8 mouse cellular contexts compared by ENCODE assay signal in genomic region chr14:103694295-103694694, GRCm38 (mm10). TPM values are rescaled to one million over a fixed set of nuclear protein-coding genes. Genes with fewer than 3 reads are reported as not detected.
DNase-seq lines count a peak whose midpoint lies in the region; ATAC-seq and TF ChIP-seq lines count a peak whose summit lies in the region.

No protein-coding gene starts in this region.

- peak; percentile 60 for ATAC-seq in forebrain, postnatal 0 days
- ATAC-seq in monocyte, adult 5-6 weeks (replicated peaks; ENCODE audit: insufficient number of reproducible peaks, low FRiP score, low TSS enrichment, poor library complexity, severe bottlenecking), result 0 out of 2 replicates have a peak, but pooled peaks have one; percentile 40

- H3K4me3 ChIP-seq in forebrain, postnatal 0 days (ENCODE audit: low read depth, low read length), result no peak overlapping the region

- H3K36me3 ChIP-seq in forebrain, postnatal 0 days (ENCODE audit: insufficient read depth), result peaks cover 32% of the 10 kb centered on the region

- no peaks in the 10 kb centered on the region for H3K4me1 ChIP-seq in forebrain, postnatal 0 days (ENCODE audit: insufficient read depth)

- 0 out of 2 replicates have a peak overlapping the region, but pooled peaks have one; percentile 21 for H3K27ac ChIP-seq in forebrain, postnatal 0 days (ENCODE audit: low read depth, low read length)

- 26% methylated on average over 1 of the region's 1 CpGs for whole genome bisulfite sequencing in forebrain, postnatal 0 days

- no peaks in the 10 kb centered on the region for H3K27me3 ChIP-seq in forebrain, postnatal 0 days (ENCODE audit: insufficient read depth, low read length)

- no peak overlapping the region for H3K9ac ChIP-seq in forebrain, postnatal 0 days

- no peaks in the 10 kb centered on the region for H3K9me3 ChIP-seq in forebrain, postnatal 0 days (ENCODE audit: low read length)

- TF ChIP-seq CTCF in forebrain, postnatal 0 days (IDR thresholded peaks at IDR 0.05; ENCODE audit: low read depth), result peak; percentile 93

- H3K4me2 ChIP-seq in forebrain, postnatal 0 days (ENCODE audit: low read depth), result no peak overlapping the region

- DNase-seq in left cerebral cortex, adult 18-20 months (ENCODE audit: low spot score in 2 of 2), result peak; percentile 59 to 63
- DNase-seq in left cerebral cortex, adult 11 months (ENCODE audit: low spot score), result no peak
- peak; percentile 11 for DNase-seq in MEL-GATA-1-ER (ENCODE audit: extremely low read depth, low read depth)
- peak; percentile 58 for DNase-seq in cerebellum, adult 11 months
- peak; percentile 85 for DNase-seq in forebrain, postnatal 0 days
- peak; percentile 62 to 72 for DNase-seq in layer of hippocampus, postnatal 14 days (ENCODE audit: low spot score in 2 of 2)
- peak; percentile 65 for DNase-seq in thymus, postnatal 4 days

RNA-seq across cellular contexts. Expression of gene Slain1, which starts 44.3 kb away (rescaled TPM):
- 10 to 100 TPM; 46.3 to 51.9 TPM for total RNA-seq in left cerebral cortex, adult 18-20 months (2021)
- 100 and 104 TPM in 2 replicates for total RNA-seq in forebrain, postnatal 0 days (2014; rRNA removed)
- polyA plus RNA-seq in forebrain, postnatal 0 days (2015; fragmentation: Nextera tagmentation; extraction: Ambion mirVana), result 42.6 and 44.2 TPM in 2 replicates
- total RNA-seq in layer of hippocampus, postnatal 14 days (2021), result 10 to 100 TPM; 54.8 to 55.4 TPM
- 10.5 to 23.0 TPM (median 12.2 TPM) in 3 replicates for total RNA-seq in monocyte, adult 5-6 weeks (2017)
